Mouse (Mus musculus): Measurements from ENCODE around the gene Wnt3a. TPM values are rescaled to one million over a fixed set of nuclear protein-coding genes. Genes with fewer than 3 reads are reported as not detected.

Gene Wnt3a
- polyA plus RNA-seq, 1 experiment from 2014 or later: 0.77 TPM

DNA sequence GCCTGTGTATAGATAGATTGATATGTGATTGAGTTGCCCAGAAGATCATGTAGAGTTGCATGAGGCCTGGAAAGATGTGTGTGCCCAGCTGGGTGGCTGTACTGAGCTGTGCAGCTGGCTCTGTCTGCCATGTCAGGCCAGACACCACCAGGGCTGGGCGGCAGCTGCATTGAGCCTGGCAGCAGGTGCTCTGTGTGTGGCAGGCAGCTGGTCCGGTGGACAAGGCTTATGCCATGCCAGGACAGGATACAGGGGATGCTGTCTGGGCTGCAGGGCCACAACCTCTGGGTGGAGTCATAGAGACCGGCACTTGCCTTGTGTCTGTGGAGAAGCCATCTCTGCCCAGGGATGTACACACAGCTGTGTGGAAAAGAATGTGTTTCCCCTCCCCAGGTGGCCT lies 32.4 kb upstream of the Wnt3a start:
- H3K9me3 ChIP-seq: no peaks in the 10 kb centered on the region
- 86% methylated on average over 3 of the region's 3 CpGs for WGBS
- peaks cover 4% of the 10 kb centered on the region; the same call in 1 of the 2 replicates for H3K4me1 ChIP-seq

GRCm38 (mm10) chr11:59316517-59316916 lies 26.0 kb upstream of the Wnt3a start:
- peaks cover 49% of the 10 kb centered on the region for H3K27me3 ChIP-seq (replicated peaks; ENCODE audit: low read depth, poor library complexity, severe bottlenecking)
- no peaks in the 10 kb centered on the region for H3K9me3 ChIP-seq
- peaks cover 49% of the 10 kb centered on the region for H3K4me1 ChIP-seq
- H3K4me3 ChIP-seq: no peak overlapping the region
- H3K27ac ChIP-seq (replicated peaks): no peak overlapping the region
- WGBS: 45% methylated on average over 6 of the region's 6 CpGs
- DNase-seq (ENCODE audit: low spot score): no peak
- H3K36me3 ChIP-seq (replicated peaks): no peaks in the 10 kb centered on the region

More for the DNA sequence above, 32.4 kb upstream of the Wnt3a start:
- Histone ChIP-seq H3K27me3 (replicated peaks; ENCODE audit: low read depth, poor library complexity, severe bottlenecking) (peaks cover 8% of the 10 kb centered on the region; the same call in 1 of the 2 replicates), H3K4me3 (no peak overlapping the region), H3K36me3 (replicated peaks) (no peaks in the 10 kb centered on the region), H3K27ac (replicated peaks) (no peak overlapping the region)
- DNase-seq (ENCODE audit: low spot score): no peak

DNA sequence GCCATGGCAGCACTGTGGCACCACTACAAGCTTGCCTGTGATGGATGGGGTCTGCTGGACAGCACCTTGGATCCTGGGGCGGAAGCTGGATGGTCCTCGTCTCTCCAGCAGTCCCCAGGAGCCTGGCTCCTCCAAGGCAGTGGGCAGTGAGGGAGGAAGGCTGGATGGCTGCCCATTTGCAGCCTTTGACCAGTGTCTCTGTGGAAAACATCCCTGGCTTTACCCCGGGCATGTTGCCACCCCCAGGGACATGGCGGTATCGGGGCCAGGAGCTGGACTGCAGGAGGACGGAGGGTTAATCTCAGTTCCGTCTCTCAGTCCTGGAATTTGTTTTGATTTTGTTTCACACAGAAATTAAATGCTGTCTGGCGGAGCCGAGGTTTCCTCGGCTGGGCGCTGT lies 23.4 kb upstream of the Wnt3a start:
- DNase-seq (ENCODE audit: low spot score): no peak
- Histone ChIP-seq H3K27ac (replicated peaks) (0 out of 2 replicates have a peak overlapping the region, but pooled peaks have one; percentile 11), H3K36me3 (replicated peaks) (no peaks in the 10 kb centered on the region), H3K9me3 (no peaks in the 10 kb centered on the region), H3K4me1 (peaks cover 68% of the 10 kb centered on the region), H3K27me3 (replicated peaks; ENCODE audit: low read depth, poor library complexity, severe bottlenecking) (peaks cover 75% of the 10 kb centered on the region), H3K4me3 (no peak overlapping the region)
- 63% methylated on average over 11 of the region's 11 CpGs for WGBS

DNA sequence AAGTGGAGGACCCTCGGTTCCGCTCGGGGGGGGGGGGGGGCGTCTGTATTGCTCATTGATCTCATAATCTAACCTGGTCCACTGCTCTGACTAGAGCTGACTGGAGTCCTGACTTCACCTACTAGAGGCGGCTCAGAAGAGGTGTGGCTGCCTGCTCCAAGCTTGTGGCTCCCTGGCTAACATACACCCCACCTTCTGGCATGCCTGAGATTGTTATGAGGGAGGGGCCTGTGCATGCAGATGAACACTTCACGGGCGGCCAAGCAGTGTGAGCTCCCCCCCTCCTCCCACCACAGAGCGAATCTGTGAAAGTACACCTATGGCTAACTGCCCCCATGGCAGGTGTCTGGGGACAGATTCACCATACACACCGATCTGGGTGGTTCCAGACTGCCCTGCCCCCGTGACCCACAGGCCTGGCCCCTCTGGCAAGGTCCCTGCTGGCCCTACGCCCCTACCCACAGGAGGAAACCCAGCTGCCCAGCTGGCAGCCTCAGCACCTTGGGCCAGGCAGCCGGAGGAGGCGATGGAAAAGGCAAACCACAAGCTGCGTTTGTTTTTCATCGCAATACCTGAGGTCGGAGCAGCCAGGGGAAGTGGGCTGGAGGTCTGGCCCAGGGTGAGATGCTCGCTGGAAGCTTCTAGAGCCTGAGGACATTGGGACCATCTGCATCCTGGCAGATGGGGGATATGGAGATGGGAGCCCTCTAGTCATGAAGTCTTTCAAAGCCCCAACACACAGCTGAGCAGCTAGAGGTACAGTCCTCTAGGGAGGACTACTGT lies 22.7 kb upstream of the Wnt3a start:
- Histone ChIP-seq H3K4me1 (peaks cover 75% of the 10 kb centered on the region), H3K9me3 (no peaks in the 10 kb centered on the region), H3K27me3 (replicated peaks; ENCODE audit: low read depth, poor library complexity, severe bottlenecking) (peaks cover 77% of the 10 kb centered on the region), H3K36me3 (replicated peaks) (no peaks in the 10 kb centered on the region), H3K27ac (replicated peaks) (peak overlapping the region; percentile 11; the same call in 1 of the 2 replicates), H3K4me3 (no peak overlapping the region)
- WGBS: 71% methylated on average over 17 of the region's 17 CpGs
- no peak for DNase-seq (ENCODE audit: low spot score)

GRCm38 (mm10) chr11:59312501-59312900 lies 21.9 kb upstream of the Wnt3a start:
- no peak for DNase-seq (ENCODE audit: low spot score)
- no peaks in the 10 kb centered on the region for H3K9me3 ChIP-seq
- H3K27ac ChIP-seq (replicated peaks): peak overlapping the region; percentile 11; the same call in 1 of the 2 replicates
- no peaks in the 10 kb centered on the region for H3K36me3 ChIP-seq (replicated peaks)
- peaks cover 78% of the 10 kb centered on the region for H3K27me3 ChIP-seq (replicated peaks; ENCODE audit: low read depth, poor library complexity, severe bottlenecking)
- H3K4me1 ChIP-seq: peaks cover 82% of the 10 kb centered on the region
- H3K4me3 ChIP-seq: no peak overlapping the region
- 69% methylated on average over 8 of the region's 8 CpGs for WGBS

DNA sequence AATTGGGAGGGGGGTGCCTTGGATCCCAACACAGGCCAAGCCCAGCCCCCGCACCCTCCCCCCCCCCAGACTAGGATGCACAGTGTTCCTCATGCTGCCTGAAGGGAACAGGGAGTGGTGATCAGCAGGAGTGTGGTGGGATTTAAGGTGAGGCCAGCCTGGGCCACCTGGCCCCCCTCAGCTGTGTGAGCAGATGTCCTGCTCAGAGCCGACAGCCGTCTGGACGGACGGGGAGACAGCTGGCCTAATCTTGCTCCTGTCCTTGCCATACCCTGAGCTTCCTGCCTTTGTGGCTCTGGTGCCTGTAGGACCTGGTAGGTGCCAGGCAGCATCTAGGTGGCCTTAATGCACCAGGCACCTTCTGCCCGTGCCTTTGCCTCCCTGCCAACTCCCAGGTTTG lies 21.5 kb upstream of the Wnt3a start:
- WGBS: 53% methylated on average over 6 of the region's 6 CpGs
- DNase-seq (ENCODE audit: low spot score): no peak
- Histone ChIP-seq H3K4me1 (peaks cover 84% of the 10 kb centered on the region), H3K9me3 (no peaks in the 10 kb centered on the region), H3K27me3 (replicated peaks; ENCODE audit: low read depth, poor library complexity, severe bottlenecking) (peaks cover 83% of the 10 kb centered on the region), H3K4me3 (no peak overlapping the region), H3K27ac (replicated peaks) (peak overlapping the region; percentile 11), H3K36me3 (replicated peaks) (no peaks in the 10 kb centered on the region)

DNA sequence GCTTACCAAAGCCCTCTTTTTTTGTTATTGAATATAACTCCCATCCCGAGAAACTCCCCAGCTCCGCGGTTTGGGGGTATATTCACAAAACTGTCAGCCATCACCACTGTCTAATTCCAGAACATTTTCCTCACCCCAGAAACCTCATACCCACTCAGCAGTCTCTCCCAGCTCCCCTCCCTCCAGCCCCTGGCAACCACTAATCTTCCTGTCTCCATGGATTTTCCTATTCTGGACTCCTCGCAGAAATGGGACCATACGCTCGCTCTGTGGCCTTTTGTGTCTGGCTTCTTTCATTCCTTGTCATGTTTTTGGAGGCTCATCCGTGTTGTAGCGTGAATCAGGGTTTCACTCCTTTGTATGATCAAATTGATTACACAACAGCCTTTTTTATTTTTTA lies 19.4 kb upstream of the Wnt3a start:
- H3K4me1 ChIP-seq: peaks cover 90% of the 10 kb centered on the region
- H3K4me3 ChIP-seq: no peak overlapping the region
- peaks cover 92% of the 10 kb centered on the region for H3K27me3 ChIP-seq (replicated peaks; ENCODE audit: low read depth, poor library complexity, severe bottlenecking)
- no peak for DNase-seq (ENCODE audit: low spot score)
- H3K36me3 ChIP-seq (replicated peaks): no peaks in the 10 kb centered on the region
- peak overlapping the region; percentile 83; the same call in 1 of the 2 replicates for H3K27ac ChIP-seq (replicated peaks)
- H3K9me3 ChIP-seq: no peaks in the 10 kb centered on the region
- WGBS: 62% methylated on average over 8 of the region's 8 CpGs

GRCm38 (mm10) chr11:59309106-59309805 lies 18.7 kb upstream of the Wnt3a start:
- Histone ChIP-seq H3K36me3 (replicated peaks) (no peaks in the 10 kb centered on the region), H3K4me1 (peaks cover 85% of the 10 kb centered on the region), H3K9me3 (no peaks in the 10 kb centered on the region), H3K4me3 (peak overlapping the region; percentile 73), H3K27me3 (replicated peaks; ENCODE audit: low read depth, poor library complexity, severe bottlenecking) (peaks cover 93% of the 10 kb centered on the region), H3K27ac (replicated peaks) (peak overlapping the region; percentile 83)
- WGBS: 6% methylated on average over 12 of the region's 12 CpGs
- peak; percentile 85 for DNase-seq (ENCODE audit: low spot score)

DNA sequence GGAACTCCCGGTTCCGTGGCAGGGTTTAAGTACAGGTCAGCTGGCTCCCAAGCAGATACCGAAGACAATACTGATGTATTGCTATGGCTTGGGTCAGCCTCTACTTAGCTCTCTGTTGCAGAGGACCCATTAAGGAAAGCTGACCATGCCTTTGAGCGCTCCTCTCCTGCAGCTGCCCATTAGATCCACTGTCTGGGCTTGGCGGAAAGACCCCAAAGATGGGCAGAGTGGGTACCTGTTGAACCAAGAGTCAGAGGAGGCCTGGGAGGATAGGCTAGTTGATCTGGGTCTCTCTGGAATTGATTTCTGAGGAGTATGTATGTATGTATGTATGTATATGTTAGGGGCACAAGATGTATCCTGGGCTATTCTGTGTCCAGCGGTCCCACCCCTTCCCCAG lies 18.1 kb upstream of the Wnt3a start:
- 40% methylated on average over 6 of the region's 6 CpGs for WGBS
- peaks cover 93% of the 10 kb centered on the region for H3K27me3 ChIP-seq (replicated peaks; ENCODE audit: low read depth, poor library complexity, severe bottlenecking)
- peak overlapping the region; percentile 83 for H3K27ac ChIP-seq (replicated peaks)
- H3K36me3 ChIP-seq (replicated peaks): no peaks in the 10 kb centered on the region
- DNase-seq (ENCODE audit: low spot score): no peak
- H3K9me3 ChIP-seq: no peaks in the 10 kb centered on the region
- H3K4me1 ChIP-seq: peaks cover 79% of the 10 kb centered on the region
- peak overlapping the region; percentile 73 for H3K4me3 ChIP-seq

DNA sequence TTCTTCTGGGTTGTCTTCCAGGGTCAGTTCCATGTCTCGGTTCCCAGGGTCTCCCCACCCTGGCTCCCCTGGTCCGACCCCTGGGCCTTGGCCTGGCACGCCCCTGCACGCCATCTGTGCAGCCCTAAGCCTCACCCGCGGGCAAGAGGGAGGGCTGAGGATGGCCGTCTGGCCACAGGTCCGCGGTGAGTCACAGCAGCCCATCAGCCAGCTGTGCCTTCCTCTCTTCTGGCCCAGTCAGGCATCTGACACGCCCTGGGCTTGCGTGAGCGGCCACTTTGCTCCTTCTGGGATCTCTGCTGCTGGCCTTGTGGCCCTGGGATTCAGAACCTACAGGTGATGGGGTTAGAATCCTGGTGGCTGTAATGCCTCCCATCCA lies 17.6 kb upstream of the Wnt3a start:
- peak overlapping the region; percentile 73 for H3K4me3 ChIP-seq
- peak overlapping the region; percentile 83 for H3K27ac ChIP-seq (replicated peaks)
- H3K4me1 ChIP-seq: peaks cover 77% of the 10 kb centered on the region
- WGBS: 17% methylated on average over 12 of the region's 12 CpGs
- peak; percentile 47 for DNase-seq (ENCODE audit: low spot score)
- no peaks in the 10 kb centered on the region for H3K9me3 ChIP-seq
- peaks cover 93% of the 10 kb centered on the region for H3K27me3 ChIP-seq (replicated peaks; ENCODE audit: low read depth, poor library complexity, severe bottlenecking)
- H3K36me3 ChIP-seq (replicated peaks): no peaks in the 10 kb centered on the region

DNA sequence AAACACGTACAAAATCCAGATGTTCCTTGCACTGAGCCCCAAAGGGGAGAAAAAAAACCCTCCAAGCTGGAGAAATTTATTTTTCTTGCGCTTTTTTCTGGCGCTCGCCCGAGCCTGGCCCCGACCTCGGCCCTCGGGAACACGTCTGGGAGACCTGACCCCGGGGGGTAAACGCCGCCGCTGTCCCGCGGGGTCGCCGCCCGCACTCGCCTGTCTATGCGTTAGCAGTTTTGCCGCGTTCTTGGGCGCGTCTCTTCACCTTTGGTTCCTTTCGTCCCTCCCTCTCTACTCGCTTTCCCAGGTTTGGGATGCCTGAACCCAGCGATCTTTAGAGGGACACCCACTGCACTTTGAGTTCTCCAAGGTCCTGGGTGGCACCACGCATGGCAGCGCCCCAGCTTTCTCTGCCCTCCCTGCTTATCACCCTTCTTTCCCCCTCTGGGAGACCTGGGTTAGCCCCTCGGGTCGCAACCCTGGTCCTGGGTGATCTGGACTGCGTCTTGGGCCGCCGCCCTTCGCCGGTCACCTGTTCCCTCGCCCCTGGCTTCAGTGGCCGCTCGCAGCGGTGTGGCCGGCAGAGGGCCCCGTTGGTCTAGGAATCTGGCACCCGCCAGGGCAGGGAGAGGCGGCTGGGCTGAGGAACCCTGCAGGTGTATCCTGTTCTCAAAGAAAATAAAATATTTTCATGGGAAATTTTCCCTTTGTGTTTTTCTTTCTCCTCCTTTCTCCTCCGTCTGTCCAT lies 17.0 kb upstream of the Wnt3a start:
- H3K4me3 ChIP-seq: peak overlapping the region; percentile 73
- under 1% methylated on average over 45 of the region's 45 CpGs for WGBS
- H3K27ac ChIP-seq (replicated peaks): peak overlapping the region; percentile 83; the same call in 1 of the 2 replicates
- peaks cover 74% of the 10 kb centered on the region for H3K4me1 ChIP-seq
- H3K36me3 ChIP-seq (replicated peaks): no peaks in the 10 kb centered on the region
- peak; percentile 90 for DNase-seq (ENCODE audit: low spot score)
- no peaks in the 10 kb centered on the region for H3K9me3 ChIP-seq
- peaks cover 97% of the 10 kb centered on the region for H3K27me3 ChIP-seq (replicated peaks; ENCODE audit: low read depth, poor library complexity, severe bottlenecking)
